Comparison of ENCODE assay signal across 8 mouse cellular contexts in the genomic region with DNA sequence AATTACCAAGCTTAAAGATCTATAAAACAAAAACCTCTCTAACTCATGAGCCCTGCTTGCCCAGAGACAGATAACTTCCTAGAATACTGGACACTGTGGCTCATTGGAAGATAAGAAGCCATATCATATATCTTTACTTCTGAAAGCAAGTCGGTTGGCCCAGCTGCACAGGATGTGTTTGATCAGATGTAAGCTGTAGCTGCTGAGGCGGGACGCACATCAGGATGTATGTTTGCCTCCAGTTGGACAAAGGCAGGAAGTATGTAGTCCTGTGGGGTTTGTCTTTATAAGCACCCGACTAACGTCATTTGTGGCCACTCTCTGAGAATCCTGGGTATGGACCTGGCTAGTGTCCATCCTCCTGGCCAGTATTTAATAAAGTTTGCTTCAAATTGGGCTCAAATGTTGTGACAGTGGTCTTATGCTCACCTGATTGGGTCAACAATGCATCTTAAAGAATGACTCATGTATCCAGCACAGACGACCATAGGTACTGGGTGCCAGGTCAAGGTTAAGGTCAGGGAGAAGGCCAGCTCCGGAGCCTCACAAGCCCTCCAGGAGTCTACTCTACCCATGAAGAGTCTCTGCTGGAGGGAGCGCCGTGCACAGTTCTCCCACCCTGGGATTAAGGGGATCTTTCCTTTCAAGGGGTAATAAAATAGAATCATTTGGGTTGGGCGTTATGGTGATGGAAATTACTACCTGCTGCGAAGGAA. TPM values are rescaled to one million over a fixed set of nuclear protein-coding genes. Genes with fewer than 3 reads are reported as not detected.
DNase-seq lines count a peak whose midpoint lies in the region; ATAC-seq lines count a peak whose summit lies in the region.

No protein-coding gene starts in this region.

- peak; percentile 13 for DNase-seq in kidney, adult 9 months
- no peak for DNase-seq in kidney, adult 8-10 months
- no peak for DNase-seq in heart, embryonic 10.5 days (ENCODE audit: low spot score)
- DNase-seq in liver, embryonic 11.5 days (ENCODE audit: low spot score): peak; percentile 35
- DNase-seq in layer of hippocampus, adult 9-11 months: no peak
- no peak for DNase-seq in frontal cortex, postnatal 36 days (ENCODE audit: low spot score in 2 of 2)
- DNase-seq in urinary bladder, postnatal 14 days (ENCODE audit: low spot score): no peak

- peaks cover 16% of the 10 kb centered on the region; the same call in 1 of the 2 replicates for H3K4me1 ChIP-seq in heart, embryonic 10.5 days
- H3K4me1 ChIP-seq in liver, embryonic 11.5 days (replicated peaks; ENCODE audit: control insufficient read depth, insufficient read depth, low read length): peaks cover 42% of the 10 kb centered on the region
- H3K4me1 ChIP-seq in stomach, embryonic 16.5 days (ENCODE audit: control insufficient read depth, insufficient read depth, low read length): peaks cover 13% of the 10 kb centered on the region

- no peak overlapping the region for H3K4me3 ChIP-seq in heart, embryonic 10.5 days
- no peak overlapping the region for H3K4me3 ChIP-seq in liver, embryonic 11.5 days (ENCODE audit: low read depth, low read length)
- no peak overlapping the region for H3K4me3 ChIP-seq in stomach, embryonic 16.5 days (replicated peaks; ENCODE audit: low read length)

- no peaks in the 10 kb centered on the region for H3K36me3 ChIP-seq in heart, embryonic 10.5 days
- H3K36me3 ChIP-seq in liver, embryonic 11.5 days (ENCODE audit: control insufficient read depth, insufficient read depth, low read length): no peaks in the 10 kb centered on the region
- no peaks in the 10 kb centered on the region for H3K36me3 ChIP-seq in stomach, embryonic 16.5 days (ENCODE audit: control insufficient read depth, insufficient read depth, low read length)

- H3K9ac ChIP-seq in liver, embryonic 11.5 days (ENCODE audit: low read depth, low read length): no peak overlapping the region
- no peak overlapping the region for H3K9ac ChIP-seq in stomach, embryonic 16.5 days (ENCODE audit: low read length)

- WGBS in heart, embryonic 10.5 days: 69% methylated on average over 11 of the region's 11 CpGs
- WGBS in liver, embryonic 11.5 days: 50% methylated on average over 11 of the region's 11 CpGs
- WGBS in stomach, embryonic 16.5 days: 47% methylated on average over 11 of the region's 11 CpGs

- peak overlapping the region; percentile 52; the same call in 1 of the 2 replicates for H3K27ac ChIP-seq in heart, embryonic 10.5 days
- peak overlapping the region; percentile 71 for H3K27ac ChIP-seq in liver, embryonic 11.5 days (ENCODE audit: low read depth, low read length)
- peak overlapping the region; percentile 85 for H3K27ac ChIP-seq in stomach, embryonic 16.5 days (ENCODE audit: low read length)

- H3K4me2 ChIP-seq in liver, embryonic 11.5 days: peak overlapping the region; percentile 13; the same call in 1 of the 2 replicates
- 0 out of 2 replicates have a peak overlapping the region, but pooled peaks have one; percentile 4 for H3K4me2 ChIP-seq in stomach, embryonic 16.5 days (ENCODE audit: low read depth, low read length)

- ATAC-seq in liver, embryonic 11.5 days (replicated peaks; ENCODE audit: low FRiP score): peak; percentile 56; the same call in 1 of the 2 replicates
- ATAC-seq in stomach, embryonic 16.5 days (ENCODE audit: insufficient read depth, low FRiP score): no peak

- no peaks in the 10 kb centered on the region for H3K9me3 ChIP-seq in heart, embryonic 10.5 days
- no peaks in the 10 kb centered on the region for H3K9me3 ChIP-seq in liver, embryonic 11.5 days (ENCODE audit: control insufficient read depth, low read length)
- no peaks in the 10 kb centered on the region for H3K9me3 ChIP-seq in stomach, embryonic 16.5 days (replicated peaks; ENCODE audit: control insufficient read depth, low read length)

- H3K27me3 ChIP-seq in heart, embryonic 10.5 days (ENCODE audit: insufficient read depth, poor library complexity, severe bottlenecking): no peaks in the 10 kb centered on the region
- no peaks in the 10 kb centered on the region for H3K27me3 ChIP-seq in liver, embryonic 11.5 days (replicated peaks; ENCODE audit: control insufficient read depth, insufficient read depth, low read length)
- no peaks in the 10 kb centered on the region for H3K27me3 ChIP-seq in stomach, embryonic 16.5 days (ENCODE audit: control insufficient read depth, insufficient read depth, low read length)

RNA-seq across cellular contexts. Expression of a gene that starts 18.5 kb away (rescaled TPM):
- 11.6 and 29.8 TPM in 2 replicates for polyA plus RNA-seq in heart, embryonic 10.5 days (2016; fragmentation: Nextera tagmentation; extraction: Ambion mirVana)
- polyA plus RNA-seq in liver, embryonic 11.5 days (2014; fragmentation: Nextera tagmentation; extraction: Ambion mirVana): 44.1 and 47.1 TPM in 2 replicates
- polyA plus RNA-seq in stomach, embryonic 16.5 days (2015; fragmentation: Nextera tagmentation; extraction: Ambion mirVana): 84.2 and 104 TPM in 2 replicates

Comparison
In these comparisons a context has a peak if more than half of its experiments do, and no peak if none do; other contexts are left out.
1. DNase-seq: peak in kidney, adult 9 months (single experiment) and liver, embryonic 11.5 days (single experiment); none in kidney, adult 8-10 months (0 of 2), heart, embryonic 10.5 days (single experiment), layer of hippocampus, adult 9-11 months (single experiment), frontal cortex, postnatal 36 days (0 of 2) and urinary bladder, postnatal 14 days (single experiment).
2. Peak in every context shown above with its lines, with median percentiles within 50 percentile points of each other: H3K27ac ChIP-seq.